Mouse (Mus musculus) ES-Bruce4 (cell line): ENCODE measurements around the gene Pdzd2.

Experiments
- CTCF ChIP-seq: IDR thresholded peaks from one replicate; pipeline ENCODE4 v1.8.1; 2011; ENCODE audit warnings: low read depth, low read length
- POLR2A ChIP-seq: IDR thresholded peaks from one replicate; pipeline ENCODE4 v1.8.1; 2011; ENCODE audit warnings: low read length; ENCODE audit not compliant: insufficient read depth

DNA sequence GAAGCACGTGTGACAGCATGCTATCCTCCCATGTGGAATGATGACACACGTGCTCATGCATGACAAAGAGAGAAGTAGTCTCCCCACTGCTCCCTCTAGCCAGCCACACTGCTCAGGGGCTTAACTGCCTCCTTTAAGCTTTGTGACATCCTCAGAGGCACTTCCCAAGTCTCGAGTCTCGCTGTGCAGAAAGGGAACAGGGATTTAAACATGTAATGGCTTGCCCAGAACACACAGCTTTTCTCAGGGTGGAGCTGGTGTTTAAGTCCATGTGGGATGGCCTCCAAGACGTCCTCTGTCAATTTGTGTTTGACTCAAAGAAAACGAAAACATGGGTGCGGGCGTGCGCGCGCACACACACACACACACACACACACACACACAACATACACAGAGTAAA is 301.6 kb downstream of the Pdzd2 start:
- TF ChIP-seq CTCF (no peak), POLR2A (no peak)
